Mouse (Mus musculus) stomach, postnatal 0 days (tissue): ENCODE data around the gene Nabp2.

Source experiments
- CTCF ChIP-seq: IDR thresholded peaks from 2 replicates; pipeline ENCODE4 v1.5.1; 2016; ENCODE audit warnings: antibody characterized with exemption, low read depth, mild to moderate bottlenecking, moderate library complexity
- EP300 ChIP-seq: optimal IDR thresholded peaks from 2 replicates; pipeline ENCODE3; 2016; ENCODE audit warnings: antibody characterized with exemption

DNA sequence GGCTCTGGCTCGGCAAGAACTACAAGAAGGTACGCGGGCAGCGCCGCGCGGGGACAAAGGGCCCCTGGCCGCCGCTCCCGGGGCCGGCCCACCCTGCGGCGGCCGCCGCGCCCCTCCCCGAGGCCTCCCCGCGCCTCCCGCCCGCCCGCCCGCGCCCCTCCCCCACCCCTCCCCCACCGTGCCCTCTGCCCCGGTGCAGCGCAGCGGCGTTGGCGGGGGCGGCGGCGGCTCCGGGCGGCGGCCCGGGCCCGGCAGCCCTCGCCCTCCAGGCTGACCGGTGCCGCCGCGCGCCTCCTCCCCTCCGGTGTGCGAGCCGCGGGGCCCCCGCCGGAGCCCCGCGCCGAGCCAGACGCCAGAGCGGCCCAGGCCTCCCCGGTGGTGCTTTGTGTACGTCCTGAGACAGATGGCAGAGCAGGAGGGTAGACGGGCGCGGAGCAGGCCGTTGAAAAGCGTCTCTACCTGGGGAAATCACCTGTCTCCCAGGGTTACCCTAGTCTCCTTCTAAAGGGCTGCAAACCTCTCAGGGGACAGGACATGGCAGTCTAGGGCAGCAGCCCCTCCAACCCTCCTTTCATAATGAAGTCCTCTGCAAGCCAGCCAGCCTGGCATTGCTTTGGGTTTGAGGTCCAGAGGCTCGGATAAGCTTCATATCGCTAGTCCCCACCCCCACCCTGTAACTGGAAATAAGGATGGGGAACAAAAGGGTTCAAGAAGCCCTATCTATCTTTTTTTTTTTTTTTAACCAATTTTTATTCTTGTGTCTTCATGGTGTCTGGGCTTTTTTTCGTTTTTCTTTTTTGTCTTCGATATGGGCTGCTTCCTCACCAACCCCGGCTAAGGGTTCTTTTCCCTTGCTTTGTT, 48.3 kb upstream of the Nabp2 start:
- TF ChIP-seq EP300 (no peak), CTCF (no peak)
